Mouse (Mus musculus): ENCODE data around the gene Pik3r2. TPM values are rescaled to one million over a fixed set of nuclear protein-coding genes. Genes with fewer than 3 reads are reported as not detected.

Pik3r2 gene
- total and polyA plus RNA-seq, 2 experiments from 2014 or later = 102 to 159 TPM

GRCm38 (mm10) chr8:70808955-70809701 lies 32.6 kb upstream of the Pik3r2 start:
- 81% methylated on average over 8 of the region's 8 CpGs for whole genome bisulfite sequencing
- peaks cover 3% of the 10 kb centered on the region; the same call in 1 of the 2 replicates for H3K27me3 ChIP-seq (ENCODE audit: insufficient read depth, low read length)
- TF ChIP-seq CTCF (IDR thresholded peaks at IDR 0.05) = no peak
- no peak overlapping the region for H3K4me3 ChIP-seq (ENCODE audit: low read depth, low read length)
- H3K9me3 ChIP-seq (ENCODE audit: low read length) = no peaks in the 10 kb centered on the region
- no peaks in the 10 kb centered on the region for H3K4me1 ChIP-seq (ENCODE audit: insufficient read depth, low read length)
- no peak overlapping the region for H3K4me2 ChIP-seq (ENCODE audit: low read depth, low read length, poor library complexity, severe bottlenecking)
- H3K9ac ChIP-seq (replicated peaks; ENCODE audit: low read length, poor library complexity, severe bottlenecking) = no peak overlapping the region
- H3K36me3 ChIP-seq (ENCODE audit: insufficient read depth, low read length) = no peaks in the 10 kb centered on the region
- no peak overlapping the region for H3K27ac ChIP-seq (ENCODE audit: low read depth, low read length)
- no peak for ATAC-seq (ENCODE audit: low FRiP score)
- no peak for DNase-seq (ENCODE audit: low spot score)

- 66% methylated on average over 5 of the region's 5 CpGs for WGBS
- no peak within 1 kb of the TSS for H3K4me2 ChIP-seq (ENCODE audit: low read depth, low read length, poor library complexity, severe bottlenecking)
- H3K27ac ChIP-seq (ENCODE audit: low read depth, low read length) = no peak within 1 kb of the TSS
- ATAC-seq (ENCODE audit: low FRiP score) (no peak), DNase-seq (ENCODE audit: low spot score) (no peak)
- no peaks in the 10 kb centered on the region for H3K4me1 ChIP-seq (ENCODE audit: insufficient read depth, low read length)
- no peak for TF ChIP-seq CTCF (IDR thresholded peaks at IDR 0.05)
- H3K9ac ChIP-seq (replicated peaks; ENCODE audit: low read length, poor library complexity, severe bottlenecking) = no peak within 1 kb of the TSS
- no peaks in the 10 kb centered on the region for H3K9me3 ChIP-seq (ENCODE audit: low read length)
- no peak within 1 kb of the TSS for H3K4me3 ChIP-seq (ENCODE audit: low read depth, low read length)
- peaks cover 11% of the 10 kb centered on the region for H3K27me3 ChIP-seq (ENCODE audit: insufficient read depth, low read length)
- H3K36me3 ChIP-seq (ENCODE audit: insufficient read depth, low read length) = no peaks in the 10 kb centered on the region
These were observed 31.7 kb upstream of the Pik3r2 start, which contains the start of gene Il12rb1 for GRCm38 (mm10) chr8:70808239-70808638. Il12rb1 (plus strand) TSS chr8:70808449.

GRCm38 (mm10) chr8:70807304-70807703 lies 30.8 kb upstream of the Pik3r2 start:
- WGBS = 46% methylated on average over 1 of the region's 1 CpGs
- Histone ChIP-seq H3K4me1 (ENCODE audit: insufficient read depth, low read length) (no peaks in the 10 kb centered on the region), H3K9me3 (ENCODE audit: low read length) (no peaks in the 10 kb centered on the region), H3K9ac (replicated peaks; ENCODE audit: low read length, poor library complexity, severe bottlenecking) (no peak overlapping the region), H3K27ac (ENCODE audit: low read depth, low read length) (no peak overlapping the region), H3K27me3 (ENCODE audit: insufficient read depth, low read length) (peaks cover 14% of the 10 kb centered on the region), H3K4me3 (ENCODE audit: low read depth, low read length) (no peak overlapping the region), H3K4me2 (ENCODE audit: low read depth, low read length, poor library complexity, severe bottlenecking) (no peak overlapping the region), H3K36me3 (ENCODE audit: insufficient read depth, low read length) (no peaks in the 10 kb centered on the region)
- no peak for DNase-seq (ENCODE audit: low spot score)
- no peak for TF ChIP-seq CTCF (IDR thresholded peaks at IDR 0.05)
- no peak for ATAC-seq (ENCODE audit: low FRiP score)

GRCm38 (mm10) chr8:70806541-70806940 lies 30.0 kb upstream of the Pik3r2 start:
- DNase-seq (ENCODE audit: low spot score) (no peak), ATAC-seq (ENCODE audit: low FRiP score) (no peak)
- H3K9me3 ChIP-seq (ENCODE audit: low read length) = no peaks in the 10 kb centered on the region
- H3K4me2 ChIP-seq (ENCODE audit: low read depth, low read length, poor library complexity, severe bottlenecking) = no peak overlapping the region
- peaks cover 14% of the 10 kb centered on the region for H3K27me3 ChIP-seq (ENCODE audit: insufficient read depth, low read length)
- H3K27ac ChIP-seq (ENCODE audit: low read depth, low read length) = no peak overlapping the region
- 87% methylated on average over 4 of the region's 4 CpGs for WGBS
- no peak overlapping the region for H3K4me3 ChIP-seq (ENCODE audit: low read depth, low read length)
- no peak overlapping the region for H3K9ac ChIP-seq (replicated peaks; ENCODE audit: low read length, poor library complexity, severe bottlenecking)
- no peak for TF ChIP-seq CTCF (IDR thresholded peaks at IDR 0.05)
- H3K4me1 ChIP-seq (ENCODE audit: insufficient read depth, low read length) = no peaks in the 10 kb centered on the region
- H3K36me3 ChIP-seq (ENCODE audit: insufficient read depth, low read length) = no peaks in the 10 kb centered on the region

GRCm38 (mm10) chr8:70804481-70805206 lies 28.1 kb upstream of the Pik3r2 start, which contains the start of gene Mast3:
Mast3 (minus strand) TSS chr8:70805054.
- Histone ChIP-seq H3K27ac (ENCODE audit: low read depth, low read length) (no peak within 1 kb of the TSS), H3K9ac (replicated peaks; ENCODE audit: low read length, poor library complexity, severe bottlenecking) (peak within 1 kb of the TSS; percentile 42; the same call in 1 of the 2 replicates), H3K4me3 (ENCODE audit: low read depth, low read length) (peak within 1 kb of the TSS; percentile 42), H3K4me2 (ENCODE audit: low read depth, low read length, poor library complexity, severe bottlenecking) (peak within 1 kb of the TSS; percentile 72), H3K9me3 (ENCODE audit: low read length) (no peaks in the 10 kb centered on the region), H3K4me1 (ENCODE audit: insufficient read depth, low read length) (no peaks in the 10 kb centered on the region), H3K36me3 (ENCODE audit: insufficient read depth, low read length) (no peaks in the 10 kb centered on the region), H3K27me3 (ENCODE audit: insufficient read depth, low read length) (peaks cover 14% of the 10 kb centered on the region)
- WGBS = 1% methylated on average over 45 of the region's 45 CpGs
- DNase-seq (ENCODE audit: low spot score) (peak; percentile 74), ATAC-seq (ENCODE audit: low FRiP score) (peak; percentile 85)
- TF ChIP-seq CTCF (IDR thresholded peaks at IDR 0.05) = no peak

Measured in midbrain, postnatal 0 days (tissue).